Mouse (Mus musculus): ENCODE measurements around the gene Aldh3b1. TPM values are rescaled to one million over a fixed set of nuclear protein-coding genes. Genes with fewer than 3 reads are reported as not detected.
"Not testable (repeated sequence)": the region's sequence is repeated elsewhere in the genome, so short reads cannot be mapped to it uniquely, and the experiment has no call there.

Gene Aldh3b1
- polyA plus RNA-seq (2014; fragmentation: Nextera tagmentation; extraction: Ambion mirVana): 2.4 and 3.3 TPM in 2 replicates

DNA sequence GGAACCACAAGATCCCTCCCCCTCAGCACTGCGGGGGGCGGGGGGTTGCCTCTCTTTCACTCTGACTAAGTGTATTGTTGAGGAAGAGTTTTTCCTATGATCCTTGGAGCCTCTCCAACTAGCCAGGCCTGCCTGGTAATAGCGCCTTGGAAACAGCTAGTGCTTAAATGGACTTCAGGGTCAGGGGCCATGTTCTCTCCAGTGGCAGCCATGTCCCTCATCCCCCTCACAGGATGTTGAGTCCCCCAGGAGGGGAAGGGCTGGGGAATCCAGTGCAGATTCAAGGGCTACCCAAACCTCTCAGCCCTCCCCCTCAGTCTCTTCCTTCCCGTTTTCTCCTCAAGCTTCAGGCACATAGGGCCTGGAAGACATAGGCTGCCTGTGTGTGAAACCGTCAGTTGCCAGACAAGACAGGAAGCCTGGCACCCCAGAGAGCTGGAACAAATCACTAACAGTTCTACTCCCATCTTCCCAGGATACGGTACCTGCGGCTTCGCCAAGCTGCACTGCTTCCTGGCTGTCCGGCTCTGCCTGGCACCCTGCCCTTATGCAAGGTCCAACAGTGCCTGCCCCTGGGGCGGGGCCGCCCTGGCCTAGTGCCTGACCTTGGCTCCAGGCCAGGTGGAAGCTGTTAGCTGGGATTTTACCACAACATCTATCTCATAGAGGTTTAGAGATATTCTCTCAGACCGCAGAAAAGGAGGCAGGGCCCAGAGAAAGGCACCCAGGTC is at the start of gene Aldh3b1:
Gene Aldh3b1 (minus strand): TSS at position 598 of the 731 bp plus-strand sequence.
- DNase-seq (ENCODE audit: low spot score) (peak; percentile 62), ATAC-seq (ENCODE audit: low FRiP score) (peak; percentile 69; the same call in 1 of the 2 replicates)
- H3K4me2 ChIP-seq (replicated peaks): no peak within 1 kb of the TSS
- H3K27me3 ChIP-seq (ENCODE audit: control insufficient read depth, insufficient read depth, low read length): no peaks in the 10 kb centered on the region
- H3K4me1 ChIP-seq (replicated peaks; ENCODE audit: control insufficient read depth, insufficient read depth, low read length): 0 out of 2 replicates have a peak, but pooled peaks cover 12% of the 10 kb centered on the region
- no peak within 1 kb of the TSS for H3K9ac ChIP-seq
- peak within 1 kb of the TSS; percentile 53 for H3K27ac ChIP-seq
- no peaks in the 10 kb centered on the region for H3K36me3 ChIP-seq (replicated peaks; ENCODE audit: control insufficient read depth, insufficient read depth)
- H3K9me3 ChIP-seq (ENCODE audit: control insufficient read depth, low read length): no peaks in the 10 kb centered on the region
- H3K4me3 ChIP-seq (replicated peaks; ENCODE audit: low read length): no peak within 1 kb of the TSS
- WGBS: 52% methylated on average over 12 of the region's 12 CpGs

DNA sequence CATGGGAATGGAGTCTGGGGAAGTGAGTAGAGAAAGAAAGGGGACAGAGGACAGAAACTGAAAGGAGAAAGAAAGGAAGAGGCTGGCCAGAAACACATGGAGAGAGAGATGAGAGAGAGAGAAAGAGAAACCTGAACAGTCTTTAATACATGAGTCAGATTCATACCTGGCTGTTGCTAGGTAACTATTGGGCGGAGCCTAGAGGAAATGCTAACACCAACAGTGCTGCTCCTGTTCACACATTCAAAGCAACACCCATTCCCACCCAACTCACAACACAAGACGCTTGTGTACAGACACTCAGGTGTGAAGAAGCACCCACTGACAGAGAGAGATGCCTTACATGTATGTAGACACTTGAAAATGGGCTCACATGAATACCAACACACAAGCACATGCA is 46.3 kb upstream of the Aldh3b1 start:
- no peak overlapping the region for H3K9ac ChIP-seq

GRCm38 (mm10) chr19:3974608-3975007 is 45.0 kb upstream of the Aldh3b1 start:
- not testable (repeated sequence) for H3K36me3 ChIP-seq (replicated peaks; ENCODE audit: control insufficient read depth, insufficient read depth); H3K4me1 ChIP-seq (replicated peaks; ENCODE audit: control insufficient read depth, insufficient read depth, low read length); H3K27ac ChIP-seq; H3K9ac ChIP-seq; H3K9me3 ChIP-seq (ENCODE audit: control insufficient read depth, low read length); H3K27me3 ChIP-seq (ENCODE audit: control insufficient read depth, insufficient read depth, low read length); H3K4me3 ChIP-seq (replicated peaks; ENCODE audit: low read length); DNase-seq (ENCODE audit: low spot score); ATAC-seq (ENCODE audit: low FRiP score); H3K4me2 ChIP-seq (replicated peaks)
- WGBS: 83% methylated on average over 6 of the region's 6 CpGs

More for the DNA sequence above, 46.3 kb upstream of the Aldh3b1 start:
- no peak overlapping the region for H3K4me3 ChIP-seq (replicated peaks; ENCODE audit: low read length)
- WGBS: 82% methylated on average over 2 of the region's 2 CpGs
- no peaks in the 10 kb centered on the region for H3K36me3 ChIP-seq (replicated peaks; ENCODE audit: control insufficient read depth, insufficient read depth)
- no peaks in the 10 kb centered on the region for H3K27me3 ChIP-seq (ENCODE audit: control insufficient read depth, insufficient read depth, low read length)
- H3K4me1 ChIP-seq (replicated peaks; ENCODE audit: control insufficient read depth, insufficient read depth, low read length): no peaks in the 10 kb centered on the region
- H3K9me3 ChIP-seq (ENCODE audit: control insufficient read depth, low read length): no peaks in the 10 kb centered on the region
- ATAC-seq (ENCODE audit: low FRiP score) (no peak), DNase-seq (ENCODE audit: low spot score) (no peak)
- no peak overlapping the region for H3K4me2 ChIP-seq (replicated peaks)
- no peak overlapping the region for H3K27ac ChIP-seq

GRCm38 (mm10) chr19:3972229-3972628 is 42.6 kb upstream of the Aldh3b1 start, which contains the start of gene Aldh3b2:
Gene Aldh3b2 (plus strand): TSS chr19:3972328.
- H3K4me1 ChIP-seq (replicated peaks; ENCODE audit: control insufficient read depth, insufficient read depth, low read length): no peaks in the 10 kb centered on the region
- no peak within 1 kb of the TSS for H3K4me3 ChIP-seq (replicated peaks; ENCODE audit: low read length)
- H3K36me3 ChIP-seq (replicated peaks; ENCODE audit: control insufficient read depth, insufficient read depth): no peaks in the 10 kb centered on the region
- DNase-seq (ENCODE audit: low spot score): no peak
- ATAC-seq (ENCODE audit: low FRiP score): no peak
- H3K9ac ChIP-seq: no peak within 1 kb of the TSS
- H3K4me2 ChIP-seq (replicated peaks): no peak within 1 kb of the TSS
- H3K27ac ChIP-seq: no peak within 1 kb of the TSS
- H3K27me3 ChIP-seq (ENCODE audit: control insufficient read depth, insufficient read depth, low read length): no peaks in the 10 kb centered on the region
- no peaks in the 10 kb centered on the region for H3K9me3 ChIP-seq (ENCODE audit: control insufficient read depth, low read length)
- WGBS: 58% methylated on average over 9 of the region's 9 CpGs

GRCm38 (mm10) chr19:3967258-3967657 is 37.6 kb upstream of the Aldh3b1 start:
- H3K9me3 ChIP-seq (ENCODE audit: control insufficient read depth, low read length): no peaks in the 10 kb centered on the region
- no peak overlapping the region for H3K4me2 ChIP-seq (replicated peaks)
- 65% methylated on average over 3 of the region's 3 CpGs for WGBS
- H3K4me3 ChIP-seq (replicated peaks; ENCODE audit: low read length): no peak overlapping the region
- H3K27ac ChIP-seq: no peak overlapping the region
- no peak for ATAC-seq (ENCODE audit: low FRiP score)
- DNase-seq (ENCODE audit: low spot score): no peak
- no peaks in the 10 kb centered on the region for H3K27me3 ChIP-seq (ENCODE audit: control insufficient read depth, insufficient read depth, low read length)
- H3K36me3 ChIP-seq (replicated peaks; ENCODE audit: control insufficient read depth, insufficient read depth): no peaks in the 10 kb centered on the region
- no peak overlapping the region for H3K9ac ChIP-seq
- no peaks in the 10 kb centered on the region for H3K4me1 ChIP-seq (replicated peaks; ENCODE audit: control insufficient read depth, insufficient read depth, low read length)

GRCm38 (mm10) chr19:3966330-3967075 is 36.9 kb upstream of the Aldh3b1 start:
- Histone ChIP-seq H3K9me3 (ENCODE audit: control insufficient read depth, low read length) (no peaks in the 10 kb centered on the region), H3K9ac (no peak overlapping the region), H3K36me3 (replicated peaks; ENCODE audit: control insufficient read depth, insufficient read depth) (no peaks in the 10 kb centered on the region), H3K4me3 (replicated peaks; ENCODE audit: low read length) (no peak overlapping the region), H3K4me2 (replicated peaks) (no peak overlapping the region), H3K27ac (no peak overlapping the region), H3K4me1 (replicated peaks; ENCODE audit: control insufficient read depth, insufficient read depth, low read length) (no peaks in the 10 kb centered on the region), H3K27me3 (ENCODE audit: control insufficient read depth, insufficient read depth, low read length) (no peaks in the 10 kb centered on the region)
- ATAC-seq (ENCODE audit: low FRiP score) (no peak), DNase-seq (ENCODE audit: low spot score) (no peak)
- 65% methylated on average over 11 of the region's 11 CpGs for WGBS

GRCm38 (mm10) chr19:3964030-3964429 is 34.4 kb upstream of the Aldh3b1 start:
- H3K27me3 ChIP-seq (ENCODE audit: control insufficient read depth, insufficient read depth, low read length): no peaks in the 10 kb centered on the region
- no peaks in the 10 kb centered on the region for H3K9me3 ChIP-seq (ENCODE audit: control insufficient read depth, low read length)
- H3K36me3 ChIP-seq (replicated peaks; ENCODE audit: control insufficient read depth, insufficient read depth): no peaks in the 10 kb centered on the region
- ATAC-seq (ENCODE audit: low FRiP score) (no peak), DNase-seq (ENCODE audit: low spot score) (no peak)
- 77% methylated on average over 4 of the region's 4 CpGs for WGBS
- H3K4me1 ChIP-seq (replicated peaks; ENCODE audit: control insufficient read depth, insufficient read depth, low read length): no peaks in the 10 kb centered on the region
- H3K9ac ChIP-seq: no peak overlapping the region
- H3K27ac ChIP-seq: no peak overlapping the region
- no peak overlapping the region for H3K4me3 ChIP-seq (replicated peaks; ENCODE audit: low read length)
- H3K4me2 ChIP-seq (replicated peaks): no peak overlapping the region

- no peaks in the 10 kb centered on the region for H3K4me1 ChIP-seq (replicated peaks; ENCODE audit: control insufficient read depth, insufficient read depth, low read length)
- 16% methylated on average over 2 of the region's 2 CpGs for WGBS
- no peak overlapping the region for H3K9ac ChIP-seq
- ATAC-seq (ENCODE audit: low FRiP score) (no peak), DNase-seq (ENCODE audit: low spot score) (no peak)
- no peak overlapping the region for H3K4me3 ChIP-seq (replicated peaks; ENCODE audit: low read length)
- no peaks in the 10 kb centered on the region for H3K27me3 ChIP-seq (ENCODE audit: control insufficient read depth, insufficient read depth, low read length)
- no peaks in the 10 kb centered on the region for H3K9me3 ChIP-seq (ENCODE audit: control insufficient read depth, low read length)
- no peak overlapping the region for H3K27ac ChIP-seq
- H3K36me3 ChIP-seq (replicated peaks; ENCODE audit: control insufficient read depth, insufficient read depth): no peaks in the 10 kb centered on the region
- H3K4me2 ChIP-seq (replicated peaks): no peak overlapping the region
These were observed 32.9 kb upstream of the Aldh3b1 start for GRCm38 (mm10) chr19:3962469-3962868.

GRCm38 (mm10) chr19:3961805-3962204 is 32.2 kb upstream of the Aldh3b1 start:
- not testable (repeated sequence) for H3K27ac ChIP-seq; H3K9ac ChIP-seq; H3K4me3 ChIP-seq (replicated peaks; ENCODE audit: low read length); ATAC-seq (ENCODE audit: low FRiP score); H3K4me2 ChIP-seq (replicated peaks); H3K36me3 ChIP-seq (replicated peaks; ENCODE audit: control insufficient read depth, insufficient read depth); H3K9me3 ChIP-seq (ENCODE audit: control insufficient read depth, low read length); H3K4me1 ChIP-seq (replicated peaks; ENCODE audit: control insufficient read depth, insufficient read depth, low read length); DNase-seq (ENCODE audit: low spot score); H3K27me3 ChIP-seq (ENCODE audit: control insufficient read depth, insufficient read depth, low read length)
- WGBS: 73% methylated on average over 6 of the region's 6 CpGs

Measured in hindbrain, embryonic 14.5 days (tissue).